Mouse (Mus musculus): ENCODE measurements at regions not wholly inside any gene's neighbourhood (a gene's known extent, or its start where the extent isn't known, plus 50 kb on each side); places are given as distances from the start of the nearest gene placed in this dataset.

DNA sequence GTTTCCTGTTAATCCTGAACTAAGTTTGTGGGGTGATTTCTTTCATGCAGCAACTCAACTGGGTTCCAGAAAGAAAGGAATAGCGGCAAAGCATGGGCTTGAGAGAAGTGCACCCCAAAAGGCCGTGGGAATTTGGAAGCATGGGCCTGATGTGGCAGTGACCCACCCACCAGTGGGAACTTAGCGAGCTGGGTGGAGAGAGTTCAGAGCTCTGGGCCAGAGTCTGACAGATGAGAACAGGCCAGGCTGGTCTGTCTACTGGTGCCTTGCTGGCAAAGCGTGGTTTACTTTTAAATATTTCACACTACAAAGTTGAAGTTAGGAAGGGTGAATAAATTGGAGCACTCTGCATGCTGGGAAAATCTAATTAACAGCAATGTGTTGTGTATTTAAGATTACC, 235.2 kb downstream of the Kcnrg start:
- TF ChIP-seq POLR2A (IDR thresholded peaks at IDR 0.05; ENCODE audit: extremely low read depth, insufficient read depth, low read length), result no peak
- no peak for TF ChIP-seq CTCF (IDR thresholded peaks at IDR 0.05; ENCODE audit: low read depth, low read length)

Data from liver, adult 2 months (tissue).